Mouse (Mus musculus) frontal cortex, adult 2 months (tissue): ENCODE results near the gene Atpaf1. TPM values are rescaled to one million over a fixed set of nuclear protein-coding genes. Genes with fewer than 3 reads are reported as not detected.

Source experiments
- DNase-seq, 2 experiments: peaks; one replicate each; pipeline ENCODE4 v3.0.0; 2022; ENCODE audit warnings: low spot score in 1 of 2; ENCODE audit errors: extremely low spot score in 1 of 2
- polyA plus RNA-seq: library from polyadenylated mRNA; depleted of rRNA; stranded (reverse); fragments of >200 nt; gene quantifications from 2 replicates; pipeline ENCODE4 v1.2.3, GENCODE M21; 2012

Gene Atpaf1
- polyA plus RNA-seq, 1 experiment, result 65.8 TPM

DNA sequence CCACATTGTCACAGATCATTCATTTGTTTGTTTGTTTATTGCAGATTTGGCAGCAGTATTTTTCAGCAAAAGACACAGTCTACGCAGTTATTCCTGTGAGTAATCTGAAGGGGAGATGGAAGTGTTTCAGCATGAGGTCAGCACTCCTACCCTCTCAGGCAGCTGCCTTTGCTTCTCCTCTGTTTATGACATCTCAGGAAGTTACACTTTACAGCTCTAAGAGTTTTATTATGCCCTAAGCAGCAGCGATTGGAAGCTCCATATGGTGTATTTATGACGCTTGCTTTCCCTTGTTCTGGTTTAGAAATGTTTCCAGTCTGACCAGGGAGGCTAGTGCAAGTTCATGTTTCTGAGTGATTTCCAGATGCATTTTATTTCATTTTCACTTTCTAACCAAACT lies 10.7 kb downstream of the Atpaf1 start:
- DNase-seq, result no peak

DNA sequence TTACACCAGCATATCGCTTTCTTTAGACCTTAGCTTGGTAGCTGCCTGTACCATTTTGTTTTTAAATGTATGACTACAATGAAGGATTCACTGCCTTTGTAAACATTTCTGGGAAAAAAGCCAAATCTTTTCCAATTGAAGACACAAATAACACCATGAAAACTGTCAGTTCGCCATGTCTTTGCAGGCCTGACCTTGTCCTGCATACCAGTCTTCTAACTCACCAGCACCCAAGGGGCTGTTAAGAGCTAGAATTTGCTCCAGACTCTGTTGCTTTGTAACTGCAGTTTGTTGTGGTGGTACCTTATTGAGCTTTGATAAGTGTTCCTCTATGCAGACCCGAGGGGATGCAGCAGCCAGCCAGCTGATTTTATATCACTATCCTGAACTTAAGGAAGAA lies 15.4 kb downstream of the Atpaf1 start:
- no peak for DNase-seq

DNA sequence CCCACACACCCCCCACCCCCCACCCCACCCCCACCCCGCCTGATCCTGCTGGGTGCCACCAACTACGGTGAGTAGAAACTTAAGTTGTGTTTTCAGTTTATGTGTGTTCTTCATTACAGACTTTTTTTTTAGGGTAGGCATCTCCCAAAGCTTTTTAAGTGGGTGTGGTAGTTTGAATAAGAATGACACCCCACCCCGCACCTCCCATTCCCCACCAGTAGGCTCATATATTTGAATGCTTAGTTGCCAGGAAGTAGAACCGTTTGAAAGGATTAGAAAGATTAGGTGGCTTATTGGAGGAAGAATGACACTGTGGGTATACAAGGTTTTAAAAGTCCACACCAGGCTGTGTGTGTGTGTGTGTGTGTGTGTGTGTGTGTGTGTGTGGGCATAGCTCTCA lies 27.7 kb downstream of the Atpaf1 start:
- DNase-seq, result no peak

DNA sequence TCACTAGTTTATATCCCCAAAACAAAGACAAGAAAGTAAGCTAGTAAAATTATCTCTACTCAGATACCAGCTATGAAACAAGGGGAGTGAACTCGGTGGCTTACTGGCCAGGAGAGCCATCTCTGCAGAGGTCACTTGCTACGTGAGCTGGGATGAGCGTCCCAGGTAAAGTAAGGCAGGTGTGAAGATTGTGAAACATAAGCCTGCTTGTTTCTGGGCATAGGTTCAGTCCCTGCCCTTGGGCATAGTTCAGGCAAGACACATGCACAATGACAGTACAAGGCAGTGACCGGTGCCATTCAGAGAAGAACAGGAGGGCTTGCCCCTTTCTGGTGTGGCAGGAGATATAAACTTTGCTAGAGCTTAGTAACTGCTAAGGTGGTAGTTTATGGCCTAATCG lies 31.0 kb downstream of the Atpaf1 start:
- DNase-seq, result no peak

DNA sequence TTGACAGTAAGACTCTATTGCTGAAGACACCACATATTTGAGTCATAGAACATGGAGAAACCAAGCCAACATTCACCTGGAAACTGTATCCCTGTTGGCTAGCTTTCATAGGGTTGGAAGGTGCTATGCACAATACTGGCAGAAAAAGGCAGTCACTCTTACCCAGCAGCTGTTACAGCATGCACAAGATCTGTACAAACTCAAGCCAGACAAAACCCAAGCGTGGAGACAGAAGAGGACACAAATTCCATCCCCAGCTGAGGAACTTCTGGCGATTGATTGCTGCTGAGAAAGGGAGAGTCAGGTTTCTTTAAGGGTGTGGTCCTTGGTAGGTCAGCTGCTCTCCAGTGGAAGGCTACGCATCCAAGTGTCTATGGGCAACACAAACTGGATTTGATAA lies 35.6 kb downstream of the Atpaf1 start:
- DNase-seq, result no peak

DNA sequence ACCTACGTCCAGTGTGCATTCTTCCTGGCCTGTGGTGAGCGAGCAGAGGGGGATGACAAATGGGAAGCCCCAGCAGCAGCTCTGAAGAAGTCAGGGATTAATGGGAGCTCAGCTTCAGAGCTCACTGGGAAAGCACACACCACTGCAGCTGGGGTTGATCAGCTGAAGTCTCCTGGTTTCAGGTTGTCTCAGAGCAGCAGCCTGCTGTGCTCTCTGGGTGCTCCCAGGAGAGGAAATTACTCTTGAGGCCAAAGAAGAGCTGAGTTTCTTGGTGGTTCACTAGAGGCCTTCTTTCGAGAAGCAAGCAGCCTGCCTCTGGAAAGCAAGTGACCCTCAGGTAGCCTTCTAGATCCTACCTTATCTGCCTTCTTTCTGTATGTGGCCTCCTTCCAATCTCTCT lies 36.3 kb downstream of the Atpaf1 start:
- DNase-seq, result no peak

DNA sequence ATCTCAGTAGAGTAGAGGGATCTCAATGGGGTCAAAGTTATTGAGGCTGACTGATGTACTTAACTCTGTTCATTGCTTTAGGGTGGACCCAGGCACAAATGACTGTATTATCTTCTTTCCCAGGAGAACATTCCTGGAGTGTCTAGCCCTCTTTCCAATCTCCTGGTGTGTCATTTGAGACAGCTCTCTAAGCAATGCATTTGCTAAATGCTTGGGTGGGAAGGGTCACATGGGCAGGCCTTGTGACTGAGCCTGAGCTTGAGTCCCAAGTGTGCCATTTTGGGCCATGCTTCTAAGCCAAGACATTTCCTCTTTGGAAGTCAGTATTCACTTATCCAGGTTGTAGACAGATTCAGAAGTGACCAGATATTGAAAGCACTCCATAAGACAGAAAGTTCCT lies 36.8 kb downstream of the Atpaf1 start:
- DNase-seq, result no peak

DNA sequence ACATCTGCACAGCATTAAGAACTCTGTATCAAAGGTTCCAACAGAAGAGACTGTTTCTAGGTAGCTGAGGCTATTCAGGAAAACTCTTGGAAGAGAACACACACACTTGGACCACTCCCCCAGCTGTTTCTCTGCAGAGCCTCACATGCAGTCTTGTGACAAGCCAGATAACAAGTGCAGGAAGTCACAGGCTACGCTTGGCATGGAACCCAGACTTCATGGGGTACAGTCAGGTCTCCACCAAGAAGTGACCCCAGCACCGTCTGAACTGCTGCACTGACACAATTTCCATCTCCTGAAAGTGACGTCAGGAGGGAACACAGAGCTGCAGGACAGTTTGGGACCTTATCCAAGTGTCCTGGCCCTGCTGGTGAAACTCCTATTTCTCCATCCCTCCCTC lies 37.3 kb downstream of the Atpaf1 start:
- no peak for DNase-seq

DNA sequence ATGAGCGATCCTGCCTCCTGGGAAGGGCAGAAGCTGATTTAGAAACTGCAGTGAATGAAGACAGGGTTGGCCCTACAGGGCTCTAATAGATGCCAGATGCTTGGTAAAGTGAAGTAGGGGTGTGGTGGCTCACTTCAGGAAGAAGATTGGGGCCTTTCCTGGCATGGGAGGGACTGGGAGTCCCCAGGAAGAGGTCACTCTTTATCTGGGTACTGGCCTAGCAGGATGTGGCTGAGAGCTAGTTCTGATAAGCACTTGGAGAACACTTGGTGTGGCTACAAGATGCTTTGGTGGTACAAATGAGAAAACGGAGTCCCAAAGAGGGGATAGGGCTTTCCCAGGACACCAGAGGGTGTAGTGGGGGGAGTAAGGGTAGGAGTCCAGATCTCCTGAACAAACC lies 39.6 kb downstream of the Atpaf1 start:
- DNase-seq, result no peak

DNA sequence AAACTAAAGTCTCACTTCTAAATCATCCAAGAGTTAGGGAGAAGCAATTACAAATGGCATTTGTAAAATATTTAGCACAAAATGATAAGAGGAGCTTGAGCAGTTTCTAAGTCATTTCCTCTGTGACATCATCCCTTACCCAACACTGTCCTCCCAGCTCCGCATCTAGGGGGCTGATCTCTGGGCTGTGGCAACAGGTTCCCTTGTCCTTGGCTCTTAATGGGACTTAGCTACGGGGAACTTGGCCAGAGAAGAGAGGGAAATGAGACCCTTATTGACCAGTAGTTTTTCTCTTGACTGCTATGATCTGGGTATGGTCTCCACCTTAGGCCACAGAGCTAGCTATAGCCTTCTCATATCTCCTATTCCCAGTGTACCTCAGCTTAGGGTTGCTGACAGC lies 40.7 kb downstream of the Atpaf1 start:
- no peak for DNase-seq

DNA sequence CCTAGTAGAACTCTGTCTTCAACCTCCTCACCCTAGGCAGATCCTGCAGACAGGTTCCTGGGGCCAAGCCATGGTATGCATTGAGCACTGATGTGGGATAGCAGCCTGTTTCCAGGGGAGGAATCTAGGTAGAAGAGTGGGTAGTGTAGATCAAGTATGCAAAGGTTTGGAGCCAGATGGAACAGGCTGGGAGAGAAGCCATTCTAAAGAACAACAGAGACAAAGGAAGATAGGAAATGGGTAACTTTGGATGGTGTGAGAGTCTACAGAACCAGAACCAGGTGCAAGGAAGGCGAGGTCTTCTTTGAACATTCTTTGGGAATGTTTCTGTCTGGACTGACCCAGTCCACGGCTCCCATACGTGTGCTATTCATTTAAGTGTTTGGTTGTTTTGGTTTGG lies 42.5 kb downstream of the Atpaf1 start:
- DNase-seq, result no peak

DNA sequence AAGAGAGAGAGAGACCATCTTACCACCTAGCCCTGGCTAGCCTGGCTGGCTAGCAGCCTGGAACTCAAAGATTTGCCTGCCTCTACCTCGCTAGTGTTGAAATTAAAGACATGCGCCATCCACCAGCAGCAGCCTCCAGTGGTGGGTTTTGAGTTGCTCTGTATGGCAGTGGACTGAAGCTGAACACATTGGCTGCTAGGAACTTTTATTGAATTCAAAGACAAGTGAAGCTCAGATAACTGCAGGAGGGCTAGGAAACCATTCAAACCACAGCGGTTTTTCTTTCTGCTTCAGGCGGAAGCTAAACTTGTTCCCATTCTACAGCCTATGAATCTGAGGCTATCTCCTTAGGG lies 42.9 kb downstream of the Atpaf1 start:
- DNase-seq, result no peak

DNA sequence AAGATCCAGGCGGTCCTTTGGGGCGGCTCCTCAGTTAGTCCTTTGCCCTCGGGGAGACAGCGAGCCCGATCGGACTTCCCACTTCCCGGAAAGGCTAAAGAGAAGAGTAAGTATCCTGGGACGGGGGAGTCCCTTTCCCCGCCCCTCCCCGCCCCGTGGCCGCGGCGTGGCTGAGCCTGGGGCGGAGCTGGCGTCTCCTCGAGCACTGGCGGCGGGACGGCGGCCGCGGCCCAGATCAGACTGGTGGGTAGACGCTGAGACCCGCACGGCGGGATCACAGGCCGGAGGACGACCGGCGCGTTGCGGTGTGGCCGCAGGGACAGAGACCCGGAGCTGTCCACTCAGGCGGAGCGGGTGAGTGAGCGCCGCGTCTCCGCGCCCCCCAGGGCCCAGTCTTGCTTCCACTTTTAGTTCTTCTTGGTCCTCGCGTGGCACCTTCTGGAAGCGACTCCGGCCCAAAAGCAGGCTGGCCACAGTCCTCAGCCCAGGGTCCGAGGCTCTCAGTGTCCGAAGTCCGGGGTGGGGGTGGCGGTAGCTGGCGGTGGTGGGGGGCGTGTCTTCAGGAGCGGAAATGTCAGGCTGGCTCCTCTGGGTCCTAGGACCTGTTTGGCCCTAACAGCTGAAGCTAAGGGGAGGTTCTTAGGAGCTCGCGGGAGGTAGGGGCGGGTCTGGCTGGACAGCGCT lies 43.4 kb downstream of the Atpaf1 start, which contains the start of gene Mob3c:
TSS of gene Mob3c (plus strand) at position 205 of the 684 bp plus-strand sequence.
- peak in 1 of 2 experiments; percentile 63 for DNase-seq

DNA sequence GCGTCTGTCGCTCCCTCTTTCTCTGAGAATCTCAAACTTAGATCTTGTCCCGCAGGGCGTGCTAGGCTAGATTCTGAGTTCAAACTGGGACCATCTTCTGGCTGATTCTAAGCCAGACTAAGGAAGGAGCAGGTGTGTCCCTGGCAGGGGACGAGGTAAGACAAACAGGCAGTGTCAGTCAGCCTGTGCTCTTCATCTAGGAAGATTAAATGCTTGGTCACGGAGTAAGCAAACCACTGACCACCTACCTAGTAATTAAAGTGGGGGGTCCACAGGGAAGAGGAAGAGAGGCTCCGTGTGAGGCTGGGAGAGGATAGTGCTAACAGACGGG lies 43.9 kb downstream of the Atpaf1 start:
- no peak for DNase-seq

DNA sequence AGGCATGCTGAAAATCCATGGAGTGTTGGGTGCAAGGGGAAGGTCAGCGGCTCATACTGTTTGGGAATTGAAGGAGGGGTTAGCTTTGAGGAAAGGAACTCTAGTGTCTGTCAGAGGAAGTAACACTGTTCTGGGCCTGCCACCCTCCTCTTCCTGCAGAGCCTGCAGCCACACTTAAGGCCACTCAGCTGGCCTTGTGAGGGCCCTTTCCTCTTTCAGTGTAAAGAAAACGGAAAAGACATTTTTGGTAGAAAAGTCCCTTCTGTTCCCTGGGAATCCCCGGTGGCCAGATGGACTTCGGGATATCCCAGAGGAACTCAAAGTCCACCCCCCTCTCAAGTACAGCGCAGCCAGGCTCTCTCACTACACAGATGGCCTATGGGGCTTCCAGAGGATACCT lies 45.9 kb downstream of the Atpaf1 start:
- no peak for DNase-seq

DNA sequence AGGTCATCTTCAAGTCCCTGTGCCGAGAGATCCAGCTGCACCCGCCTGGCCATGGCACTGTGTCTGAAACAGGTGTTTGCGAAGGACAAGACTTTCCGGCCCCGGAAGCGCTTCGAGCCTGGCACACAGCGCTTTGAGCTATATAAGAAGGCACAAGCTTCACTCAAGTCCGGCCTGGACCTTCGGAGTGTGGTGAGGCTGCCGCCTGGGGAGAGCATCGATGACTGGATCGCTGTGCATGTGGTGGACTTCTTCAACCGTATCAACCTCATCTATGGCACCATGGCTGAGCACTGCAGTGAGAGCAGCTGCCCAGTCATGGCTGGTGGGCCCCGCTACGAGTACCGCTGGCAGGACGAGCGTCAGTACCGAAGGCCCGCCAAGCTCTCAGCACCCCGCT lies 46.6 kb downstream of the Atpaf1 start:
- DNase-seq, result no peak

DNA sequence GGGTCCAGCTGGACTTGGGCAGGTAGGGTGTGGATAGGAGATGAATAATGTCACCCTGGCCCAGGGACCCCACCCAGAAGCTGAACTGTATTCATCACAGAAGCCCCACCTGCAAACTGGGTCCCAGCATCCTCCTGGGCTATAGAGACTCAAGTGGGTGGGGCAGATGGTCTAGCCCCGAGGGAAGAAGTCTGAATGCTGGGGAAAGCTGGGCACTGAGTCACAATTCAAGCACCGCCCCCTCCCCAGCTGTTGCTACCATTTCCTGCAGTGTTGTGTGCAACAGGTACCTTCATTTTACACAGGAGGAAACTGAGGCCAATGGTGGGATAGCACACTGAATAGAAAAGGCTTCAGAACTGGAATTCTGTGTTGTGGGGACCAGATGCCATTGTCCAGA lies 47.4 kb downstream of the Atpaf1 start:
- peak in 1 of 2 experiments; percentile 25 for DNase-seq

DNA sequence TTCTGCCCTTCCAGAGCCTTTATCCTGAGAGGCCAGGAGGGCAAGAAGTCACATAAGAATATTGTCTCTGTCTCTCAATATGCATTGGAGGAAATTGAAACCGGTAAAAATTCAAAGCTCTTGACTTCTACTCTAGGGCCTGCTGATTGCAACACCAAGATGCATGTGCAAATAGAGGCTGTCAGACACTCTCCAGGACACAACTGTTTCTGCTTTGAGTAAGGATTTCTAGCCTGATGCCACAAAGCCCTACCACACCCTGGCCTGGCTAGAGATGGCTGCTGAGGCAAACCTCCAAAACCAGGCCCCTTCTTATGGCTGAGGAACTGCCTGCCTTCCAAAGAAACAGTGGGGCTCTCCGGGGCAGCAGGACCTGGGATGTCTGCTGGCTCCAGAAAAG lies 51.0 kb downstream of the Atpaf1 start:
- DNase-seq, result no peak

DNA sequence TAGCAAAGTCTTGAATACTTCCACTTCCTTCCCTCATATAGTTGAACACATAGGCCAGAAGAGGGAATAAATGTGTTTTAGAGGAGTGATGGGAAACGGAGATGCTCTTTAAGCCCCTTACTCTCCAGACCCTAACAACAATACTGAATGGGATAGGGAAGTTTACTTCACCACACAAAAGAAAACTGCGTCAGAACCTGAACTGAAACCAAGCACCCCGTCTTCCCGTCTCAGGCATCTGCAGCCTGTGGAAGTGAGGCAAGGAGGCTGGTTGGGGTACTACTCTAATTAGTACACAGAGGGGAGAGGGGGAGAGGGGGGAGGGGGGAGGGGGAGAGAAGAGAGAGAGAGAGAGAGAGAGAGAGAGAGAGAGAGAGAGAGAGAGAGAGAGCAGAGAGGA lies 53.6 kb downstream of the Atpaf1 start:
- no peak for DNase-seq

DNA sequence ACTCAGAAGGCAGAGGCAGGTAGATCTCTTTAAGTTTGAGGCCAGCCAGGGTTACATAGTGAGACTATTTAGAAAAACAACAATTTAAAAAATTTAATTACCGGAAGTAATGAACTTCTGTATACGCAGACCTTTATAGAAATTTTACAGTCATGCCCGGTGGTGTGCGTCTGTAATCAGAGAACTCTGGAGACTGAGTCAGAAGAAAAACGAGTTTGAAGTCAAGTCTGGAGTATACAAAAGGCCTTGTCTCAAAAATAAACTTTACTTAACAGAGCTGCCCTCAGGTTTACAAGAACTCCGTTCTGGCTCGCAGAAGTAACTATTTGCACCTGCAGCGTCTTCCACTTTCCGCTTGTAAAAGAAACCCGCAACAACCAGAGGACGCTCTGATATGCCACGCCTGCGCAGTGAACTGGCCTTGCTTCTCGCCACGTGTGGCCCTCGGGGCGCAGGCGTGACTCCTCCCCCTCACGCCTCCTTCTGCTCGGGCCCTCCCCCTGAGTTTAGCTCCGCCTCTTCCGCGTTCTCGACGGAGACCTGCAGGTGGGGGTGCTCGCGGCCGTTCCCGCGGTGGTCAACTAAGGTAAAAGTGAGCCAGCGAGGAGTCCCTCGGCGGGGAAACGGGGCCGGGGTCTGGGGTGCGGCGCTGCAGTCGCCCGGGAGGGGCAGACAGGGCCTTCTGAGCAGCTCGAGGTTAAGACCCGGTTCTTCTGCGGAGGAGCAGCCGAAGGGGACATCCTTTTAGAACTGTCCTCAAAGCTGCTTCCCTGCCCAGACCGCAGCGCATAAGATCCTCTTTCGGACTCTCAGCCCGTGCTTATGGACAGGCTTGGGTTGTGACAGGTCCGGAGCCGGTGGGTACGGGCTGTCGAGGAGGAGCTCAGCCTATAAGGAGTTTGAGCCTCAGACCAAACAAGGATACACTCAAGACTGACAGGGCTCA lies 54.4 kb downstream of the Atpaf1 start, which contains the start of gene Mknk1:
TSS of gene Mknk1 (plus strand) at position 503 of the 946 bp plus-strand sequence.
- peak; percentile 87 to 94 for DNase-seq

DNA sequence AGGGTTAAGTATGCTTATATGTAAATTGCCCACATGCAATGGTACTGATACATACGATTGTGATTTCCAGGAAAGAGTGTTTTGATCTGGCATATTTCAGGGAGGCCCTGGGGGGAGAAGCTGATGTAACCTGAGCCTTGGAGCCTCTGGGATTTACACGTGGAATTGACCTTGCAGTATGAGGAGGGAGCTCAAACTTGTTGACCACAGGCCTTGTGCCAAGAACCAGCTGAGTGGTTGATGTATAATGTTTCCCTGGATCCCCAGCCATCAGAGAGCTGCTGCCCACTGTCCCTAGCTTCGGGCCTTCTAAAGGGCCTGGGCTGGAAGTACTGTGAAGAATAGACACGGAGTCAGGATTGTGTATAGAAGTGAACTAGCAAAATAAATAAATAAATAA lies 55.3 kb downstream of the Atpaf1 start:
- DNase-seq, result no peak

DNA sequence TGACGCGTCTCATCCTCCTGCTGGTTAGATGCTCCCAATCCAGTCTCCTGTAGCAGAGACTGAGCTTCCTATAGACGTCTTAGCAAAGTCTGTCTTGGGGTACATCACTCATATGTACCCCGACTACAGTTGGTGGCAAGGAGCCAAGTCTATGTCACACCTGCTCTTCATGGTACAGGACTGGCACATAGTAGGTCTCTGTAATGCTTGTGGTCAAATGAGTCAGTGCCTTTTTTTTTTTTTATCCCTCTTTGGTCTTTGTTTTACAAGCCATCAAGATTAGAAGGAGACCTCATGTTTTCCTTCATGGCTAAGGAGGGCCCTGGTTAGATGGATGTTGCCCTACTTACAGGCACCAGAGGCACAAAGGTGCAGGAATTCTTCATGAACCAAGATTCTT lies 56.2 kb downstream of the Atpaf1 start:
- no peak for DNase-seq
